Mouse (Mus musculus) Muller cell, postnatal 12 days (primary cell): ENCODE results near the gene Slc7a15.
A peak's percentile ranks its signal among the peaks of the same experiment; 100 is the strongest.
"Not testable (repeated sequence)": the region's sequence is repeated elsewhere in the genome, so short reads cannot be mapped to it uniquely, and the experiment has no call there.

Source experiments
- DNase-seq: peaks from one replicate; pipeline ENCODE4 v3.0.0-alpha.2; 2015; ENCODE audit errors: inconsistent ontology term

Slc7a15 gene

GRCm38 (mm10) chr12:8559876-8560275 is 39.0 kb downstream of the Slc7a15 start:
- not testable (repeated sequence) for DNase-seq

GRCm38 (mm10) chr12:8556189-8556588 is 42.7 kb downstream of the Slc7a15 start:
- no peak for DNase-seq

- DNase-seq, result no peak
Observed at GRCm38 (mm10) chr12:8555419-8555818, 43.4 kb downstream of the Slc7a15 start.

- peak; percentile 74 for DNase-seq
Observed at GRCm38 (mm10) chr12:8547357-8547756, 51.5 kb downstream of the Slc7a15 start.

- no peak for DNase-seq
Observed at GRCm38 (mm10) chr12:8546801-8547200, 52.1 kb downstream of the Slc7a15 start.

GRCm38 (mm10) chr12:8545066-8545610 is 53.7 kb downstream of the Slc7a15 start:
- no peak for DNase-seq

GRCm38 (mm10) chr12:8542371-8542770 is 56.5 kb downstream of the Slc7a15 start:
- no peak for DNase-seq

- no peak for DNase-seq
Observed at GRCm38 (mm10) chr12:8539471-8539870, 59.4 kb downstream of the Slc7a15 start.

GRCm38 (mm10) chr12:8537291-8537690 is 61.6 kb downstream of the Slc7a15 start:
- no peak for DNase-seq

GRCm38 (mm10) chr12:8536221-8536965 is 62.5 kb downstream of the Slc7a15 start:
- no peak for DNase-seq

- no peak for DNase-seq
Observed at GRCm38 (mm10) chr12:8535596-8535995, 63.3 kb downstream of the Slc7a15 start.

- no peak for DNase-seq
Observed at GRCm38 (mm10) chr12:8534915-8535314, 64.0 kb downstream of the Slc7a15 start.

GRCm38 (mm10) chr12:8527770-8528169 is 71.1 kb downstream of the Slc7a15 start:
- DNase-seq, result no peak

GRCm38 (mm10) chr12:8527175-8527574 is 71.7 kb downstream of the Slc7a15 start:
- DNase-seq, result no peak

GRCm38 (mm10) chr12:8524062-8524461 is 74.8 kb downstream of the Slc7a15 start:
- no peak for DNase-seq

GRCm38 (mm10) chr12:8522711-8523110 is 76.2 kb downstream of the Slc7a15 start:
- DNase-seq, result no peak

- no peak for DNase-seq
Observed at GRCm38 (mm10) chr12:8521375-8522047, 77.4 kb downstream of the Slc7a15 start.

- no peak for DNase-seq
Observed at GRCm38 (mm10) chr12:8519431-8520160, 79.3 kb downstream of the Slc7a15 start.

GRCm38 (mm10) chr12:8511037-8511882 is 87.6 kb downstream of the Slc7a15 start:
- no peak for DNase-seq

- no peak for DNase-seq
Observed at GRCm38 (mm10) chr12:8510317-8510988, 88.4 kb downstream of the Slc7a15 start.

GRCm38 (mm10) chr12:8509693-8510092 is 89.2 kb downstream of the Slc7a15 start:
- no peak for DNase-seq
